Mouse (Mus musculus): ENCODE results near the gene Cyp4f16. TPM values are rescaled to one million over a fixed set of nuclear protein-coding genes. Genes with fewer than 3 reads are reported as not detected.
"Not testable (repeated sequence)": the region's sequence is repeated elsewhere in the genome, so short reads cannot be mapped to it uniquely, and the experiment has no call there.

Gene Cyp4f16
- 19.8 and 24.9 TPM in 2 replicates for polyA plus RNA-seq (2015; fragmentation: Nextera tagmentation; extraction: Ambion mirVana)

DNA sequence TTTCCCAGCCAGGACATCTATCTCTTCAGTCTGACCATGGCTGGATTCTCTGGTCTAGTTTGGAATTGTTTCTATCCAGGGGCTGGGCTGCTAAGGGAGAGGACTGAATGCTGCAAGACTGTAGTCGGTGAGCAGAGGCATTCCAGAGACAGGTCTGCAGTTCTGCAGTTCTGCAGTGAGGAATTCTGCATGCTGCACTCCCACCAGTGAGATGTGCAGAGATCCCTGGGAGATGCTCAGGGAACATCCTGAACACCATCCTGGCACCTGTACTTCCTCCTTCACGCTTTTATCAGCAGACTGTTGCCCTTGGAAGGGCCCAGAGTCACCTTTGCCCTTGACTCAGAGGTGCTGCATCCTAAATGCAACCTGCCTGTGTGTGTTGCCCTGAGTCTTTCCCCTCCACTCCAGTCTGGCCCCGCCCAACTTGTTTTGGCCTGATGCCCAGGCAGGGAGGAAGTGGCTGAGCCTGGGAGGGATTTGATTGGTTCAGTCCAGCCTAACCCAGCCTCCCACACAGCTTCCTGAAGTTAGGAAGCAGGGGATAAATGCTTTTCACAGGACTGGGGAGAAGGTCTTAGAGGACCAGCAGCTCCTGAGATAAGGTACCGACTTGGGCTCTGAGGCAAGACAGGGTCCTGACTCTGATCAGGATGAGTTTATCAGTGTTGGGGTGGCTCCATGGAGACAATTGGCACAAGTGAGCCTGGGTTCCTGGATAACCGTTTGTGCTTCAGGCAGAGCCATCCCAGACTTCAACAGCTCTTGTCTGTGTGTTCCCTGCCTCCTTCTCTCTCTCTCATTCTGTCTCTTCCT, at the start of gene Cyp4f16:
Cyp4f16 (plus strand) TSS at position 508 of the 816 bp plus-strand sequence.
- not testable (repeated sequence) for H3K27me3 ChIP-seq; H3K27ac ChIP-seq (replicated peaks); H3K36me3 ChIP-seq; H3K4me1 ChIP-seq; H3K9me3 ChIP-seq
- ATAC-seq (replicated peaks), result peak; percentile 95
- Histone ChIP-seq H3K4me3 (peak within 1 kb of the TSS; percentile 49), H3K4me2 (replicated peaks) (peak within 1 kb of the TSS; percentile 69), H3K9ac (replicated peaks) (peak within 1 kb of the TSS; percentile 60)
- WGBS, result 7% methylated on average over 5 of the region's 5 CpGs

DNA sequence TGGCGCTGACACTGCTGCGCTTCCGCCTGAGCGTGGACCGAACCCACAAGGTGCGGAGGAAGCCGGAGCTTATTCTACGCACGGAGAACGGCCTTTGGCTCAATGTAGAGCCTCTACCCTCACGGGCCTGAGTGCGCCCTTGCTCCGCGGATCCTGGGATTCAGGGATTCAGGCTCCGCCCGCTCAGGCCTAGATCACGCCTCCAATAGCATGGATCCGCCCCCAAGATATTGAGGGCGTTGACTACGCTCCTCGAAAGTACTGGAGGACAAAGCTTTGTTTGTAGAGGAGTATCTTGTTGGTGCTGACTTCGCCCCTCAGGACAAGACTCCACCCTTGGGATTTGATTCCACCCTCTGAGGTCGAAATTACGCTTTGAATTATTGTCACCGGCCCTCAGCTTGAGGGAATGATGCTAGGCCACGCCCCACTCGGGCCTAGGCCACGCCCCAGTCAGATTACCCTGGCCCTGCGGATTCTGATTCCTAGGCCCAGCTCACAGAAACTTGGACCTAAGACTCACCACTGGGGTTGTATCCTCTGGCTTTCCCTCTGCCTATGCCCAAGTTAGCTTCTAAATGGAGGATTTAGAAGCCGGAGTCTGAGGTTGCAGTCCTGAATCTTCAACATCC, 43.9 kb upstream of the Cyp4f16 start:
- no peak overlapping the region for H3K27ac ChIP-seq (replicated peaks)
- 6% methylated on average over 30 of the region's 30 CpGs for WGBS
- 0 out of 2 replicates have a peak, but pooled peaks cover 3% of the 10 kb centered on the region for H3K9me3 ChIP-seq
- peak overlapping the region; percentile 40; the same call in 1 of the 2 replicates for H3K9ac ChIP-seq (replicated peaks)
- no peaks in the 10 kb centered on the region for H3K36me3 ChIP-seq
- H3K4me1 ChIP-seq, result 0 out of 2 replicates have a peak, but pooled peaks cover 4% of the 10 kb centered on the region
- ATAC-seq (replicated peaks), result peak; percentile 70; the same call in 1 of the 2 replicates
- no peaks in the 10 kb centered on the region for H3K27me3 ChIP-seq
- peak overlapping the region; percentile 34 for H3K4me3 ChIP-seq
- H3K4me2 ChIP-seq (replicated peaks), result peak overlapping the region; percentile 43

DNA sequence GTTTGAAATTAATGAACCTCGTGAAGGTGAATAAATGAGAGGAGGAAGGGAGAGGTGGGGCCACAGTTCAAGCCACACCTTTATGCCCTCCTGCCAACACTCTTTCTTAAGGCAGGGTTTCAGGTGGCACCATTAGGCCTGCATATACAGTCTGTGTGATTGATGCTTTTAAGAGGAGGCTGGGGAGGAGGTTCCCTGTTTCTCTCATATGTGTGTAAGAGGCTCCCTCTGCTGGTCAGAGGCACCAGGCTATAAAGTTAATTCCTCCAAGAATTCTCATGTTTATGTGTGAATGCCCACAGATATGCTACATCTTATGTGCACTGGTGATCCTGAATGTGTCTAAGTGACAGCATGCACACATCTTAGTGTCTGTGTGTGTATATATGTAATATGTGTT, 41.8 kb upstream of the Cyp4f16 start:
- ATAC-seq (replicated peaks), result peak; percentile 78
- no peak overlapping the region for H3K9ac ChIP-seq (replicated peaks)
- 0 out of 2 replicates have a peak, but pooled peaks cover 4% of the 10 kb centered on the region for H3K4me1 ChIP-seq
- no peaks in the 10 kb centered on the region for H3K27me3 ChIP-seq
- no peaks in the 10 kb centered on the region for H3K36me3 ChIP-seq
- H3K27ac ChIP-seq (replicated peaks), result no peak overlapping the region
- H3K4me2 ChIP-seq (replicated peaks), result no peak overlapping the region
- H3K4me3 ChIP-seq, result no peak overlapping the region
- WGBS, result 71% methylated on average over 1 of the region's 1 CpGs
- 0 out of 2 replicates have a peak, but pooled peaks cover 3% of the 10 kb centered on the region for H3K9me3 ChIP-seq

DNA sequence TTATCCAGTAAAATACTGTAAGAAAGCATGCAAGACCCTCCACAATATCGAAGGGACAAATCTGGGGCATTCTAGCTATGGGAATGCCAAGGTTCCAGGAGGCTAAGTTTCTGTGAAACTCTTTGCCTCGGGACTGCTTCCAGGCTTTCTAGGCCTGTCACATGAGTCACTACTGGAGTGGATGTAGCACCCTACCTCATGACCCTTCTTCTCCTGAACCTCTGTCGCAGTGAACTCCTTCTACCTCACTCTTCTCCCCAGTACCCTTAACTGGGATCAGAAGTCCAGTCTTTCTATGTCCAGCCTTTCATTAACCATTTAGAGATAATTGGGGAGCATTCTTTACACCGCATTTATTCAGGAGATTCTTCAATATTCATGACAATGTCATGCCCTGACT, 35.8 kb upstream of the Cyp4f16 start:
- not testable (repeated sequence) for H3K27me3 ChIP-seq; ATAC-seq (replicated peaks); H3K27ac ChIP-seq (replicated peaks); H3K4me1 ChIP-seq; H3K4me3 ChIP-seq; H3K36me3 ChIP-seq; H3K9ac ChIP-seq (replicated peaks); H3K9me3 ChIP-seq; H3K4me2 ChIP-seq (replicated peaks)
- 86% methylated on average over 4 of the region's 4 CpGs for WGBS

DNA sequence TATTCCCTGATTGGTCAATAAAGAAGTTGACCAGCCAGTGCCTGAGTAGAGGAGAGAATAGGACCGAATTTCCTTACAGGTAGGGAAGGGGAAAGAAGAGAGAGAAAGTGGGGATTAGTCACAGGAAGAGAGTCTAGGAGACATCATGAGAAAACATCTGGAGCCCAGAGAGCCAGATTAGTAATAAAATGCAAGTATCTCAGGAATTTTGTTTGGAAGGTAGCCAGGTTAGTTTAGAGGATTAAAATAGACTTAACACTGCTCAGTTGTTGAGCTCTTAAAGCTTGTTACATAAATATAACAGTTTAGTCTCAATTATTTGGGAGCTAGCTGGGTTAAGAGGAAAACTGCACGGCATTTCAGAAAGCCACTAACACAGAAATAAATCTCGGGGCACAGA, 35.3 kb upstream of the Cyp4f16 start:
- Histone ChIP-seq H3K4me3 (no peak overlapping the region), H3K4me1 (peaks cover 7% of the 10 kb centered on the region), H3K27ac (replicated peaks) (no peak overlapping the region), H3K36me3 (no peaks in the 10 kb centered on the region), H3K4me2 (replicated peaks) (no peak overlapping the region), H3K9ac (replicated peaks) (no peak overlapping the region), H3K27me3 (no peaks in the 10 kb centered on the region), H3K9me3 (no peaks in the 10 kb centered on the region)
- WGBS, result 59% methylated on average over 3 of the region's 3 CpGs
- ATAC-seq (replicated peaks), result no peak

DNA sequence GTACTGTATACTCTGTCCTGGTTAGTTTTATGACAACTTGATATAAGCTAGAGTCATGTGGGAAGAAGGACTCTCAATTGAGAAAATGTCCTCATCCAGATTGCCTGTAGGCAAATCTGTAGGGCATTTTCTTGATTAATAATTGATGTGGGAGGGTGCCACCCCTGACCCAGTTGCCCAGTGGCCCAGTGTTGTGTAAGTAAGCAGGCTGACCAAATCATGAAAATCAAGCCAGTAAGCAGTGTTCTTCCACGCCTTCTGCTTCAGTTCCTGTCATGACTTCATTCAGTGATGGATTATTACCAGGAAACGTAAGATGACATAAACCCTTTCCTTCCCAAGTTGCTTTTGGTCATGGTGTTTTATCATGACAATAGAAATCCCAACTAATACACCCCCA, 33.2 kb upstream of the Cyp4f16 start:
- H3K4me1 ChIP-seq, result peaks cover 20% of the 10 kb centered on the region
- no peaks in the 10 kb centered on the region for H3K9me3 ChIP-seq
- no peak overlapping the region for H3K4me3 ChIP-seq
- no peak overlapping the region for H3K9ac ChIP-seq (replicated peaks)
- 89% methylated on average over 2 of the region's 2 CpGs for WGBS
- no peaks in the 10 kb centered on the region for H3K36me3 ChIP-seq
- H3K27ac ChIP-seq (replicated peaks), result no peak overlapping the region
- ATAC-seq (replicated peaks), result no peak
- no peaks in the 10 kb centered on the region for H3K27me3 ChIP-seq
- H3K4me2 ChIP-seq (replicated peaks), result no peak overlapping the region

DNA sequence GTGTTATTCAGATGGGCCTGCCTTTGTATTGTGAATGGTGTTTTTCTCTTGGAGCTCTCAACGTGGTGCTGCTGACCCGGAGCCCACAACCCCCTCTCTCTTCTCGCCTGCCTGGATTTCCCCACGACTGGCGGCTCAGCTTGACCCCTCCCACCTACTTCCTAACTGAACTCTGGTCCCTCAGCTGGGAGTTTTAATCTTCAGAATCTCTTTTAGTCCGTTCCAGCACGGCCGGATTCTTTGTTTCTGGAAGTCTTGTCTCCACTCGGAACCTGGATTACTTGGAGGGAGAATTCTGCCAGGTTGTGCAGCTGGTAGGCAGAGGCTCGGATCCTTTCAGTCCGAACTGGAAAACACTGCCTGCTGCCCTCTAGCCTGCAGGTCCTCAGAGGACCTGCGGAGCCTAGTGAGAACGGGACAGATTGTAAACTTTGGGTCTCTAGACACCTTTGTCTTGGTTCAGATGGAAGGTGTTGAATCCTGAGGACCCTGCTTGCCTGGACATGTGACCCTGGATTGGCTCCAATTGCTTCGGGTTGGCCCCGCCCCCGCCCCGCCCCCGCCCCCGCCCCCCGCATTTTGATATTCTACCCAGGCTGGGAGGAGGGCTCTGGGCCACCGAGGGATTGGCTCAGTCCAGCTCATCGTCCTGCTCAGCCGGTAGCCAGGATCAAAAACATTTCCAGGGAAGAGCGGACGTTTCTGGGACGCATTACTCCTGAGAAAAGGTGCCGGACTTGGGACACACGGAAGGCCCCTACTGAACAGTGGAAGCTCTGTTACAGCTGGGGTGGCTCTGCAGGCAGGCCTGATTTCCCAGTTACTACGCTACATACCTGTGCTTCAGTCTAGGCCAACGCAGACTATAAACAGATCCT, 30.3 kb upstream of the Cyp4f16 start, which contains the start of gene Cyp4f17:
Cyp4f17 (plus strand) TSS at position 200 of the 878 bp plus-strand sequence.
- WGBS, result under 1% methylated on average over 28 of the region's 30 CpGs

DNA sequence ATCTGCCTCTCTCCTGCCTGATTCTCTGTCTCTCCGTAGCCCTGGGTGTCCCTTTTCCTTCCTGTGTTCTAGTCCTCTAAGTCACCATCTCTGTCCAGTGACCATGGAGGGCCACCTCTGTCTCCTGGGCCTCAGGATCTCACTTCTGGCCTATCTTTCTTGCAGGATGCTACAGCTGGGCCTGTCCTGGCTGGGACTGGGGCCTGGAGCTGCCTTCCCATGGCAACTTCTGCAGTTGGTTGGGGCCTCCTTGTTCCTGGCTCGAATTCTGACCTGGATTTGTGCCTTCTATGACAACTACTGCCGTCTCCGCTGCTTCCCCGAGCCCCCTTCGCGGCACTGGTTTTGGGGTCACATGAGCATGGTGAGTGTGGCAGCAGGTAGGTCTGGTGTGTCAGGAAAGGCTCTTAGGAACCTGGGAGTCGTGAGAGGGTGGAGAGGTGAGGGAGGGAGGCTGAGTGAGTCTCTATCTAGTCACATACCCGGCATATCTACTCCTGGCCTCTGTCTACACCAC, 29.6 kb upstream of the Cyp4f16 start:
- Histone ChIP-seq H3K36me3 (no peaks in the 10 kb centered on the region), H3K27me3 (no peaks in the 10 kb centered on the region), H3K9ac (replicated peaks) (peak overlapping the region; percentile 53), H3K4me3 (peak overlapping the region; percentile 52), H3K9me3 (no peaks in the 10 kb centered on the region), H3K27ac (replicated peaks) (peak overlapping the region; percentile 73), H3K4me2 (replicated peaks) (peak overlapping the region; percentile 86), H3K4me1 (peaks cover 20% of the 10 kb centered on the region)
- ATAC-seq (replicated peaks), result no peak
- 37% methylated on average over 9 of the region's 9 CpGs for WGBS

More for the DNA sequence above, 30.3 kb upstream of the Cyp4f16 start, which contains the start of gene Cyp4f17:
- no peaks in the 10 kb centered on the region for H3K27me3 ChIP-seq
- H3K27ac ChIP-seq (replicated peaks), result peak within 1 kb of the TSS; percentile 73
- H3K4me1 ChIP-seq, result peaks cover 20% of the 10 kb centered on the region
- no peaks in the 10 kb centered on the region for H3K9me3 ChIP-seq
- no peaks in the 10 kb centered on the region for H3K36me3 ChIP-seq
- peak; percentile 90 for ATAC-seq (replicated peaks)
- H3K9ac ChIP-seq (replicated peaks), result peak within 1 kb of the TSS; percentile 53
- H3K4me3 ChIP-seq, result peak within 1 kb of the TSS; percentile 52
- H3K4me2 ChIP-seq (replicated peaks), result peak within 1 kb of the TSS; percentile 86

DNA sequence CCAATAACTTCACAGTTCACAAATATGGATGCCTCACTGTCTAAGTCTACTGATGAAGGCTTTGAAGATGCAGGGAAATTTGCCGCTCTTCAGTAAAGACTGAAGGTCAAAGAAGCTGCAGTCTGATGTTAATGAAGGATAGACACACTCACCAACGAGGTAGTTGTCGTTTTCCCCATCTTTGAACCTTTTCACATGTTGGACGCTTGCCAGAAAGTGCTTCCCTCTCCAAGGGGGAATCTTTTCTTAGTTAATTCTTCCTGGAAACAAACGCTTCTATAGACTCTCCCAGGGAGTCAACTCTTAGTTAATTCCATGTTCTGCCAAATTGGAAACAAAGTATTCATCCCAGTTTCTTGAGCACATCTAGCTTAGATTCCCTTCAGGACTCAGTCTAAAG, 20.2 kb upstream of the Cyp4f16 start:
- no peaks in the 10 kb centered on the region for H3K4me1 ChIP-seq
- no peak overlapping the region for H3K4me3 ChIP-seq
- no peaks in the 10 kb centered on the region for H3K27me3 ChIP-seq
- no peak overlapping the region for H3K27ac ChIP-seq (replicated peaks)
- H3K36me3 ChIP-seq, result no peaks in the 10 kb centered on the region
- H3K9me3 ChIP-seq, result no peaks in the 10 kb centered on the region
- H3K9ac ChIP-seq (replicated peaks), result no peak overlapping the region
- 52% methylated on average over 5 of the region's 5 CpGs for WGBS
- H3K4me2 ChIP-seq (replicated peaks), result no peak overlapping the region
- ATAC-seq (replicated peaks), result no peak

DNA sequence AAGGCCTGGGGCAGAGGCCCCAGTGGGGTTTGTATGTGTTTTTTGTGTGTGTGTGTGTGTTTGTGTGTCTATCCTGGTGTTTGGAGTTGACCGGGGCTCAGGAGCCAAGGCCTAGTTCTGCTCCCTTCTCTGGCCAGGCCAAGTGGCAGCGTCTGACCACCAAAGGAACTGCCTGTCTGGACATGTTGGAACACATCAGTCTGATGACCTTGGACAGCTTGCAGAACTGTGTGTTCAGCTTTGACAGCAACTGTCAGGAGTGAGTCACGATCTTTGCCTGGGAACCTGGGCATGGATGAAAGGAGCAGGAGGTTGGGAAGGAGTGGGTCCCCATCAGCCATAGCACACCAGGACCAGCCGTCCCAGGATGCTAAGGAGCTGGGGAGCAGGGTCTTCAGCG, 14.4 kb upstream of the Cyp4f16 start:
- no peak for ATAC-seq (replicated peaks)
- no peak overlapping the region for H3K4me2 ChIP-seq (replicated peaks)
- H3K4me3 ChIP-seq, result no peak overlapping the region
- WGBS, result 84% methylated on average over 5 of the region's 5 CpGs
- no peak overlapping the region for H3K27ac ChIP-seq (replicated peaks)
- no peak overlapping the region for H3K9ac ChIP-seq (replicated peaks)
- H3K36me3 ChIP-seq, result peaks cover 3% of the 10 kb centered on the region; the same call in 1 of the 2 replicates
- no peaks in the 10 kb centered on the region for H3K27me3 ChIP-seq
- no peaks in the 10 kb centered on the region for H3K9me3 ChIP-seq
- H3K4me1 ChIP-seq, result no peaks in the 10 kb centered on the region

DNA sequence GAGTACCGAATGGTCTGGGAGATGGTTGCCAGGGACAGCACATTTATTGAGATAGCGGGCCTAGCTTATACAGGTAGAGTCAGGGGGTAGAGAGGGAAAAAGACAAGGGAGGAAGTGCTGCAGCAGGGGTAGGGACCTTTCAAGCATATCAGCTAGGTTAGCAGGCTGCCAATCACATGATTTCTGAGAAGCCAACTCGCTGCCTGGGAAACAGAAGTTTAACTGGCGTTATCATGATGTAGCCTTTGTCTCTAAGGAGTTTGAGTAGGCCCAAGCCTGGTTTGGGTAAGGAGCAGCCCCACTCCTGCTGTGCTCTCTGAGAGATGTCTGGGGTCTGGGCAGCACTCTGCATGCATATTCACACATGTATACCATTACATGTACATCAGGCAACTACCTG, 14.0 kb upstream of the Cyp4f16 start:
- H3K4me2 ChIP-seq (replicated peaks), result no peak overlapping the region
- H3K4me3 ChIP-seq, result no peak overlapping the region
- H3K36me3 ChIP-seq, result peaks cover 3% of the 10 kb centered on the region; the same call in 1 of the 2 replicates
- H3K4me1 ChIP-seq, result no peaks in the 10 kb centered on the region
- no peaks in the 10 kb centered on the region for H3K27me3 ChIP-seq
- no peak overlapping the region for H3K9ac ChIP-seq (replicated peaks)
- ATAC-seq (replicated peaks), result no peak
- WGBS, result 87% methylated on average over 4 of the region's 4 CpGs
- H3K9me3 ChIP-seq, result no peaks in the 10 kb centered on the region
- no peak overlapping the region for H3K27ac ChIP-seq (replicated peaks)
